Mouse (Mus musculus) testis, adult 2 months (tissue): ENCODE measurements around the gene Spdl1.

Source experiments
- CTCF ChIP-seq: fragments of 200-500 bp; IDR thresholded peaks from 2 replicates; pipeline ENCODE4 v1.5.1; 2012; ENCODE audit warnings: low read depth, mild to moderate bottlenecking, inconsistent platforms, low read length, moderate library complexity; ENCODE audit not compliant: control insufficient read depth, insufficient read depth, insufficient replicate concordance
- POLR2A ChIP-seq: fragments of 200-500 bp; IDR thresholded peaks from 2 replicates; pipeline ENCODE4 v1.6.1; 2012; ENCODE audit warnings: low read depth, mild to moderate bottlenecking, inconsistent platforms, low read length, moderate library complexity; ENCODE audit not compliant: control insufficient read depth

GRCm38 (mm10) chr11:34814767-34815166 is 18.7 kb downstream of the Spdl1 start:
- no peak for TF ChIP-seq POLR2A
- no peak for TF ChIP-seq CTCF
